Mouse (Mus musculus): Measurements from ENCODE around the gene Neurod1. TPM values are rescaled to one million over a fixed set of nuclear protein-coding genes. Genes with fewer than 3 reads are reported as not detected.

The Neurod1 gene
- total and polyA plus RNA-seq, 3 experiments: not detected

DNA sequence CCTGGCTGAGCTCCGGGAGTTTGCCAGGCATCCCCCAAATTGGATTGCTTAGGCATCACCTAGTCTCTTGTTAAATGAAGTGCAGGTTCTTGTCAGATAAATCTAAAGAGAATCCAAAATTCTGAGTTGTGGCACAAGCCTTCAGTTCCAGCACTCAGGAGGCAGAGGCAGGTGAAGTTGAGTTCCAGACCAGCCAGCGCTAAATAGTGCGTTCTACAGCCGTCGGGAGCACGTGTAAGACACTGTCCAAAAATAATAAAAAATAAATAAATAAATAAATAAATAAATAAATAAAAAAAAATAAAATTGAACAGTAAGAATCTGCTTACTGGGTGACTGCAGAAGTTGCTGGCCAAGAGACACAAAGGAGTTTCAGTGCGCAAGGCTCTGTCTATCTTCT, 27.4 kb downstream of the Neurod1 start:
- H3K4me3 ChIP-seq (replicated peaks in 1 of 3; ENCODE audit: low read depth in 2 of 3, low read length in 2 of 3, poor library complexity in 1 of 3): no peak overlapping the region
- no peaks in the 10 kb centered on the region for H3K27me3 ChIP-seq (replicated peaks)
- no peak overlapping the region for H3K4me2 ChIP-seq (ENCODE audit: insufficient read depth, low read depth, poor library complexity, severe bottlenecking)
- H3K4me1 ChIP-seq (ENCODE audit: control insufficient read depth in 1 of 2, insufficient read depth in 2 of 2): no peaks in the 10 kb centered on the region
- H3K9ac ChIP-seq (ENCODE audit: insufficient read depth, low read depth): no peak overlapping the region
- TF ChIP-seq NELFE (IDR thresholded peaks at IDR 0.05; ENCODE audit: low read depth, low read length) (no peak), ETS1 (conservative IDR thresholded peaks at IDR 0.05; ENCODE audit: low read depth, low read length) (no peak), MAZ (IDR thresholded peaks at IDR 0.05; ENCODE audit: low read depth, low read length) (no peak), GABPA (IDR thresholded peaks at IDR 0.05; ENCODE audit: insufficient replicate concordance, low read depth, low read length) (no peak), IRF4 (IDR thresholded peaks at IDR 0.05; ENCODE audit: low read depth, low read length) (no peak), UBTF (IDR thresholded peaks at IDR 0.05; ENCODE audit: low read depth, low read length) (no peak), MXI1 (IDR thresholded peaks at IDR 0.05; ENCODE audit: low read depth, low read length) (no peak), NRF1 (IDR thresholded peaks at IDR 0.05; ENCODE audit: low read depth, low read length) (no peak), ZKSCAN1 (IDR thresholded peaks at IDR 0.05; ENCODE audit: borderline replicate concordance, low read depth, low read length) (no peak), POLR2A (IDR thresholded peaks at IDR 0.05; ENCODE audit: low read depth, low read length) (no peak), CHD2 (IDR thresholded peaks at IDR 0.05; ENCODE audit: low read length) (no peak), POLR2AphosphoS2 (IDR thresholded peaks at IDR 0.05; ENCODE audit: low read depth, low read length) (no peak), RAD21 (IDR thresholded peaks at IDR 0.05; ENCODE audit: low read depth, low read length) (no peak)
- H3K36me3 ChIP-seq (replicated peaks in 1 of 2; ENCODE audit: control insufficient read depth in 1 of 2, insufficient read depth in 1 of 2, low read length in 1 of 2): no peaks in the 10 kb centered on the region
- H3K79me2 ChIP-seq (replicated peaks; ENCODE audit: control insufficient read depth, extremely low read depth, insufficient read depth, poor library complexity, severe bottlenecking): no peaks in the 10 kb centered on the region
- dilution Hi-C loops (cut with MboI; ENCODE audit: extremely low pct_ligation_motif_present, extremely low pct_unique_long_range_greater_than_20kb, low sequenced_read_pairs): no loop called here
- H3K27ac ChIP-seq (ENCODE audit: insufficient read depth, low read depth): no peak overlapping the region
- DNase-seq (ENCODE audit: extremely low read depth): no peak
- no peaks in the 10 kb centered on the region for H3K9me3 ChIP-seq (replicated peaks; ENCODE audit: low read length)
- in situ Hi-C loops (cut with MboI; ENCODE audit: low pct_ligation_motif_present, low pct_unique_long_range_greater_than_20kb, low sequenced_read_pairs): no loop called here

DNA sequence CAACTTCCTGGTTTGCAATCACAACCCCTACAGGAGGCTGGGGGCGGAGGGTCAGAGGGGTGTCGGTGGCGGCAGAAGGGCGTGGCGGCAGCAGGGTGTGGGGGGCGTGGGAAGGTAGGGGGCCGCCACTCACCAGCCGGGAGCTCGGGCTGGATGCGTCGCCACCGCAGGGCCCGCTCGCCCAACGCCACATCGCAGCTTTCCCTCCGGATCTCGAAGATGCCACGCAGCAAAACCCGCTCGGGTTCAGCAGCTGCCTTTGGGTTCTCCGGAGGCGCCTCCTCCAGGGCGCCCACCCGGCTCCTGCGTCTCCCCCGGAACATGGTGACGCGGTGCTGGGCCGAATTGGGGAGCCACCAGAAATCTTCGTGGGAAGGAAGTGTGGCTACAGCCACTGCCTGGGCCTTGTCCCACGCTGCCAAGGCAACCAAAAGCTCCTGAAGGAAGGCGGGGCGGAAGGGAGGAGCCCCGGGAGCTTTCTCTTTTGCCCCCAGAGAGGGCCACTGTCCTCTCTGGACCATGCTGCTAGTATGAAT, 27.9 kb downstream of the Neurod1 start:
- in situ Hi-C loops (cut with MboI; ENCODE audit: low pct_ligation_motif_present, low pct_unique_long_range_greater_than_20kb, low sequenced_read_pairs): no loop called here
- Histone ChIP-seq H3K27me3 (replicated peaks) (no peaks in the 10 kb centered on the region), H3K4me1 (ENCODE audit: control insufficient read depth in 1 of 2, insufficient read depth in 2 of 2) (no peaks in the 10 kb centered on the region), H3K4me3 (replicated peaks in 1 of 3; ENCODE audit: low read depth in 2 of 3, low read length in 2 of 3, poor library complexity in 1 of 3) (no peak overlapping the region), H3K36me3 (replicated peaks in 1 of 2; ENCODE audit: control insufficient read depth in 1 of 2, insufficient read depth in 1 of 2, low read length in 1 of 2) (no peaks in the 10 kb centered on the region), H3K9ac (ENCODE audit: insufficient read depth, low read depth) (no peak overlapping the region), H3K4me2 (ENCODE audit: insufficient read depth, low read depth, poor library complexity, severe bottlenecking) (no peak overlapping the region), H3K9me3 (replicated peaks; ENCODE audit: low read length) (no peaks in the 10 kb centered on the region), H3K79me2 (replicated peaks; ENCODE audit: control insufficient read depth, extremely low read depth, insufficient read depth, poor library complexity, severe bottlenecking) (no peaks in the 10 kb centered on the region), H3K27ac (ENCODE audit: insufficient read depth, low read depth) (no peak overlapping the region)
- TF ChIP-seq RAD21 (IDR thresholded peaks at IDR 0.05; ENCODE audit: low read depth, low read length) (no peak), ZKSCAN1 (IDR thresholded peaks at IDR 0.05; ENCODE audit: borderline replicate concordance, low read depth, low read length) (no peak), CHD1 (IDR thresholded peaks at IDR 0.05; ENCODE audit: low read depth, low read length) (no peak), MEF2A (IDR thresholded peaks at IDR 0.05; ENCODE audit: borderline replicate concordance, low read depth, low read length) (no peak), SMC3 (IDR thresholded peaks at IDR 0.05; ENCODE audit: low read depth, low read length) (no peak), TCF12 (IDR thresholded peaks at IDR 0.05; ENCODE audit: low read depth, low read length) (no peak), MAFK (IDR thresholded peaks at IDR 0.05; ENCODE audit: insufficient replicate concordance, low read length) (no peak), KAT2A (IDR thresholded peaks at IDR 0.05; ENCODE audit: insufficient replicate concordance, low read length) (no peak), EP300 (IDR thresholded peaks at IDR 0.05; ENCODE audit: low read length) (no peak), CHD2 (IDR thresholded peaks at IDR 0.05; ENCODE audit: low read length) (no peak), POLR2A (IDR thresholded peaks at IDR 0.05; ENCODE audit: low read depth, low read length) (no peak), CTCF (conservative IDR thresholded peaks at IDR 0.05 in 1 of 2, IDR thresholded peaks at IDR 0.05 in 1 of 2; ENCODE audit: low read depth in 2 of 2, low read length in 2 of 2) (no peak), GABPA (IDR thresholded peaks at IDR 0.05; ENCODE audit: insufficient replicate concordance, low read depth, low read length) (no peak), NRF1 (IDR thresholded peaks at IDR 0.05; ENCODE audit: low read depth, low read length) (no peak), TBP (conservative IDR thresholded peaks at IDR 0.05; ENCODE audit: low read depth, low read length) (no peak)
- dilution Hi-C loops (cut with MboI; ENCODE audit: extremely low pct_ligation_motif_present, extremely low pct_unique_long_range_greater_than_20kb, low sequenced_read_pairs): no loop called here
- no peak for DNase-seq (ENCODE audit: extremely low read depth)
